Mouse (Mus musculus) right cerebral cortex, postnatal 25 days (tissue): ENCODE measurements at regions not wholly inside any gene's neighbourhood (a gene's known extent, or its start where the extent isn't known, plus 50 kb on each side); places are given as distances from the start of the nearest gene placed in this dataset.
"Not testable (repeated sequence)": the region's sequence is repeated elsewhere in the genome, so short reads cannot be mapped to it uniquely, and the experiment has no call there.

Experiments used
- DNase-seq: peaks from one replicate; pipeline ENCODE4 v3.0.0; 2022

DNA sequence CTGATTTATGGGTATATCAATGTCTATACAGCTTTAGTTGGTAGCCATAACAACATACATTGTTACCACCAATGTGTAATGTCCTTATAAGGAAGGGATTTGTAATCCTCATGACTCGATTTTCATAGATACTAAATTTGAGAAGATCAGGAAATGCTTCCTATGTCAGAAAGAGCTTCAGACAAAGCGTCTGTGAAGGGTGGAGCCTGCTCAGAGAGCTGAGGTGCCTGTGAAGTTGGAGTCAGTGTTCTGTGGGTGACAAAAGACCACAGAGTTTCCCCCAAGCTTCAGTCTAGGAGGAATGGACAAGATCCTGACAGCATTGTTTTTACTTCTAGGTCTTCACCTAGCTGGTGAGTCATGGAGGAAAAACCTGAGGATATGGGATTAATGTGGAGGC, 874.2 kb upstream of the Olfr1507 start:
- no peak for DNase-seq

DNA sequence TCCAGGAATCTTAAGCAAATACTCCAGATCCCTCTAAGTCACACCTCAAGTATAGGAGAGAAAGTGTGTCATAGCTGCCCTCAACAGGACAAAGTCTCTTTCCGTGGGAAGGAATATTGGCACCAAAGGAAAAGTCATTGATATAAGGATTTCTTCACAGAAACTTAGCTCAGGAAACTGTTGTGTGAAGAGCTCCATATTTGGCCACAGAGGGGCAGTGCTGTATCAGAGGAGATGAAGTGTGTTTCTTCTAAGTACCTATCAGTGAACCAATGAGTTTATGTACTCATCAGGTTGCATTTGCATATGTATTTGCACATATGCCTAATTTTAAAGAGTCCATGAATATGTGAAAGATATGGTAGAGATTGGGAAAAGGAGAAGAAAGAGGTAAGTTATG, 871.9 kb upstream of the Olfr1507 start:
- not testable (repeated sequence) for DNase-seq

- not testable (repeated sequence) for DNase-seq
Observed at GRCm38 (mm10) chr14:53363995-53364394, 868.4 kb upstream of the Olfr1507 start.

- DNase-seq, result not testable (repeated sequence)
Observed at GRCm38 (mm10) chr14:53362054-53362453, 866.5 kb upstream of the Olfr1507 start.

DNA sequence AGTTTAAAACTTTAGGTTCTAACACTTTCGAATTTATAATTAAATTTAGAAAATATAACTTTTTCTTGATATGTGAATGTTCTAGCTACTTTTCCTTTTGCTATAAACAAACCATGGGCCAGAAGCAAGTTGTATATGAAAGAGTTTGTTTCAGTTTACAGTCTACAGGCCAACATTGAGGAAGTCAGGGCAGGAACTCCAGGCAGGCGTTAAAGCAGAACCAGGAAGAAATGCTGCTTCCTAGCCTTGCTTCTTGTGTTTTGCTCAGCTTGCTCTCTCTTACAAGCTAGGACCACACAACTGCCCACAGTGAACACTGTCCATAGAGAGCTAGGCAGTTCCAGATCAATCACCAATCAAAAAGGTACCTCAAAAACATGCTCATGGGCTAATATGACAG, 861.9 kb upstream of the Olfr1507 start:
- not testable (repeated sequence) for DNase-seq

DNA sequence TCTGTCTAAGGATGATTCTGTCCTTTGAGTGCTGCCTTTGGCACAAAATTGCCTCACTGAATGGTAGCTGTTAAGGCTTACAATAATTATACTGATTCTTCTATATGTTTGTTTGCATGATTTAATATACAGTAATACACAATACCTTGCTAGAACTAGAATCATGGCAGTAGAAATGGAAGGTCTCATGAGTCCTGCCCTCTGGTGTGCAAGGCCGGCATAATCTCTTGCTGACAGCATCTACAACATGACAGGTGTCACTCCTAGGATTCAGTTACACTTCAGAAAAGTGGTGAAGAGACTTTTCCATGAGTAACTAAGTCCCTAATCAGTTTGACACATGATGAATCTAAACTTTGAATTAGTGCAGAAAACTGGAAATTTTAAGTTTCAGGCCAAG, 861.2 kb upstream of the Olfr1507 start:
- DNase-seq, result not testable (repeated sequence)

DNA sequence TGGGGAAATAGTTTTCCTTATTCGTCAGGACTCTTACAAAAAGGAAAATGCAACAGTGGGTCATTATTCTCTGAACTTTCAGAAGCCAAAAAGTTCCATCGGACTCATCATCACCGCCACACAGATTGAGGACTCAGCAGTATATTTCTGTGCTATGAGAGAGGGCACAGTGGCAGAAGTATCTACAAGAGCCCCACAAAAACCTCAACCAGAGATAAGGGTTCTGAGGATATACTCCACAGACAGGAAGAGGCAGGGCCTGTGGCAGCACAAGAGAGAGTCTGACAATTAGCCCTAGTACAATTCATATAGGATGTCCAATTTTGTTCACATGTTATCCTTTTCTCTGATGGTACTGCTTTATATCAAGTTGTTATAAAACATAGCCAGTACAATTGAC, 855.9 kb upstream of the Olfr1507 start:
- not testable (repeated sequence) for DNase-seq

- not testable (repeated sequence) for DNase-seq
Observed at GRCm38 (mm10) chr14:53350780-53351179, 855.2 kb upstream of the Olfr1507 start.

DNA sequence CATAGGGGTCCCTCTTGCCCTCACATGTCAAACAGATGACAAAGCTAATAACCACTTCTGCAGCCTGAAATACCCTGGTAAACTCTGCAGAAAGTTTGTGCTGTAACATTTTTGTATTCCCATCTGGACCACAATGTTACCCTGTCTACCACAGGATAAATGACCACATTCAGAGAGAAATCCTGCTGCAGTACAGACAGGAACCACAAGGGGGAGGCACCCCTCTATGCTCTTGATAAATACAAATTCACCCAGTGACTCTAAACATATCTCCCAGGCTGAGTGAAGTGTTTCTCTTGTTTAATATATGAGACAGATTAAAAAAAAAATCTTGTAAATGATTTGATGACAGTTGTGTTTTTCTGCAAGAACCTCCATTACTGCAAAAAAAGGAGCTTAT, 853.6 kb upstream of the Olfr1507 start:
- DNase-seq, result not testable (repeated sequence)

- DNase-seq, result not testable (repeated sequence)
Observed at GRCm38 (mm10) chr14:53345568-53345967, 850.0 kb upstream of the Olfr1507 start.

DNA sequence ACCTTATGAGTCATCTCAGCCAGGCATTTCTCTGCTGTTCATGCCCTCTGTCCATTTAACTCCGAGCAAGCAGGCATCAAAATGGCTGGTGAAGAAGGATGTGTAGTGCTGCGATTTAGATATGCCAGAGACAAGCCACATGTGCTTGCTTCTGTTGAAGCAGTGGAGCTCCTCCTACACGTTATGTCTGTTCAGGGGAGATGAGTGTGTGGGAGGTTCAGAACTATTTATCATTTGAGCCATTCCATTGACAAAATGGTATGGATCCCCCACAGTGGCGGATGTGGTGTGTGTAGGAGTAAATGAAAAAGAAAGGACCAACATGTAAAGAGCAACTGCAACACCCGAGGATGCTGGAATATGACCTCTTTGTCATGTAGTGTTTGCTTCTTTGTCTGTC, 848.3 kb upstream of the Olfr1507 start:
- not testable (repeated sequence) for DNase-seq

GRCm38 (mm10) chr14:53339167-53339566, 843.6 kb upstream of the Olfr1507 start:
- not testable (repeated sequence) for DNase-seq

DNA sequence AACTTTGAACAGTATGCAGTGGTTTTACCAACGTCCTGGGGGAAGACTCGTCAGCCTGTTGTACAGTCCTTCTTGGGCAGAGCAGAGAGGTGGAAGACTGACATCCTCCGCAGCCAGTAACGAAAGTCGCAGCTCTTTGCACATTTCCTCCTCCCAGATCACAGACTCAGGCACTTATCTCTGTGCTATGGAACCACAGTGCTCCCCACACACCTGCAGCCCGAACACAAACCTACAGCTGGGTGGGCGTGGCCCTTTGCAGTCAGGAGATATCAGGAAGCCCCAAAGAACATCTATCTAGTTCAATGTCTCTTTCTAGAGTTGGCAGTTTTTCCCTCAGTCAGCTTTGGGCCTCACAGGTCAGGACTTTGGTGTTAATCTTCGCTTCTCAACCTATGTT, 841.9 kb upstream of the Olfr1507 start:
- DNase-seq, result not testable (repeated sequence)

- DNase-seq, result not testable (repeated sequence)
Observed at GRCm38 (mm10) chr14:53336705-53337104, 841.2 kb upstream of the Olfr1507 start.

GRCm38 (mm10) chr14:53334451-53334850, 838.9 kb upstream of the Olfr1507 start:
- not testable (repeated sequence) for DNase-seq

DNA sequence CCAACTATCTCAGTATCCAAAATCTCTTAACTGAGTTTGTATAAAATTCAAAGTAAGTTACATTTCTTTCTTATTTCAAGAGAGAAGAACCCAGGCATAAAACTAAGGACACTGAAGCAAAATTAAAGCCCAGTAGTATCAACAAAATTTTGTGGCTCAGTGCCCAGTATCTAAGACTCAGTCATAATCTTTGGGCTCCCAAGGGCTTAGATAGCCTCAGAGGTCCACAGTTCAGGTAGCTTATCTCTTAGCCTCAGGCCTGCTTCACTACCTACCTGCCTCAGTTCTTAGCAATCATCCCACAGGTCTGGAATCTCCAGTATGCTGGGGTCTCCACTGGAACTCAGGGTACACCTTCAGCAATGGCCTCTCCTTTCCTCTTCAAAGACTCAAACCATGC, 835.6 kb upstream of the Olfr1507 start:
- not testable (repeated sequence) for DNase-seq

DNA sequence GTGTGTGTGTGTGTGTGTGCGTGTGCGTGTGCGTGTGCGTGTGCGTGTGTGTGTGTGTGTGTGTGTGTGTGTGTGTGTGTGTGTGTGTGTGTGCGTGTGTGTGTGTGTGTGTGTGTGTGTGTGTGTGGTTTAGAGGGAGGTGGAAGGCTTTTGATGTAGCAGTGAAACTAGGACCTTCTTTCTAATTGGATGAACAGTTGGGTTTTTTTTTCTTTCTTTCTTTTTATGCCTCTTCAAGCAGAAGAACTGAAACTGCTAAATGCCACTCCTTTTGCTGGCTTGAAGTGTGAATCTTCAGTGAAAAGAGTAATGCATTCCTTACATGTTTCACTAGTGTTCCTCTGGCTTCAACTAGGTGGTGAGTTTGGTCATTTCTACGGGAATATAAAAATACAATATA, 828.8 kb upstream of the Olfr1507 start:
- DNase-seq, result not testable (repeated sequence)

DNA sequence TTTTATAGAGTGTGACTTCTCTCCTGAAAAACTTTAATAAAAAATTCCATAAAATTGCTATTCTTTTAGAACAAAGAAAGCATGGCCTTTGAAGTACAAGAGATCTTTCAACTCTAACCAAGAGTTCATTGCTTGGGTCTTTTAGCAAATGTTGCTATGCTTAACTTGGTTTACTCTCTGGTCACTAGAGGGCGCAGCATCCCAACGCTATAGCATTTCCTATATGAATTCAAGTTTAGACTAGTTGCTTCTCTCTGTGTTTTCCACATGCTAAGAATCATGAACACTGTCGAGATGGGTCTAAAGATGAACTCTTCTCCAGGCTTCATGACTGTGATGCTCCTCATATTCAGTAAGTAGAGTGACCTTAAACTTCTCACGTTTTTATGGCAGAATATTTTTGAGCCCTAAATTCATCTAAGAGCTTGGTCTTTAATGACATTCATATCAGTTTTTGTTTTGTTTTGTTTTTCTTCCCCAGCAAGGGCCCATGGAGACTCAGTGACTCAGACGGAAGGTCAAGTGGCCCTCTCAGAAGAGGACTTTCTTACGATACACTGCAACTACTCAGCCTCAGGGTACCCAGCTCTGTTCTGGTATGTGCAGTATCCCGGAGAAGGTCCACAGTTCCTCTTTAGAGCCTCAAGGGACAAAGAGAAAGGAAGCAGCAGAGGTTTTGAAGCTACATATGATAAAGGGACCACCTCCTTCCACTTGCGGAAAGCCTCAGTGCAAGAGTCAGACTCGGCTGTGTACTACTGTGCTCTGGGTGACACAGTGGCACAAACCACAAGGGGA, 823.2 kb upstream of the Olfr1507 start:
- DNase-seq, result not testable (repeated sequence)

GRCm38 (mm10) chr14:53312490-53312889, 816.9 kb upstream of the Olfr1507 start:
- not testable (repeated sequence) for DNase-seq

- DNase-seq, result not testable (repeated sequence)
Observed at GRCm38 (mm10) chr14:53303179-53303578, 807.6 kb upstream of the Olfr1507 start.

DNA sequence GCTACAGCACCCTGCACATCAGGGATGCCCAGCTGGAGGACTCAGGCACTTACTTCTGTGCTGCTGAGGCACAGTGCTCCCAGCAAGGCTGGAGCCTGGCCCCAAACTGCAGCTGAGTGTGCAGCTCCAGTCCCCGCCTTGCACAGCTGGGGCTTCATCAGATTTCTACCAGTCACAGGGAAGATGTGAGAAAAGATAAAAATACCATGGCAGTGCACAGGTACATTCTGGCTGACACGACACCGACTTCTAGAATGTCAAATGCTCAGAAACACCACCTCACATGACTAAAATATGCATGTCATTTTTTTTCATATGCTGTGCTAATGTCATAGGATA, 806.9 kb upstream of the Olfr1507 start:
- not testable (repeated sequence) for DNase-seq

DNA sequence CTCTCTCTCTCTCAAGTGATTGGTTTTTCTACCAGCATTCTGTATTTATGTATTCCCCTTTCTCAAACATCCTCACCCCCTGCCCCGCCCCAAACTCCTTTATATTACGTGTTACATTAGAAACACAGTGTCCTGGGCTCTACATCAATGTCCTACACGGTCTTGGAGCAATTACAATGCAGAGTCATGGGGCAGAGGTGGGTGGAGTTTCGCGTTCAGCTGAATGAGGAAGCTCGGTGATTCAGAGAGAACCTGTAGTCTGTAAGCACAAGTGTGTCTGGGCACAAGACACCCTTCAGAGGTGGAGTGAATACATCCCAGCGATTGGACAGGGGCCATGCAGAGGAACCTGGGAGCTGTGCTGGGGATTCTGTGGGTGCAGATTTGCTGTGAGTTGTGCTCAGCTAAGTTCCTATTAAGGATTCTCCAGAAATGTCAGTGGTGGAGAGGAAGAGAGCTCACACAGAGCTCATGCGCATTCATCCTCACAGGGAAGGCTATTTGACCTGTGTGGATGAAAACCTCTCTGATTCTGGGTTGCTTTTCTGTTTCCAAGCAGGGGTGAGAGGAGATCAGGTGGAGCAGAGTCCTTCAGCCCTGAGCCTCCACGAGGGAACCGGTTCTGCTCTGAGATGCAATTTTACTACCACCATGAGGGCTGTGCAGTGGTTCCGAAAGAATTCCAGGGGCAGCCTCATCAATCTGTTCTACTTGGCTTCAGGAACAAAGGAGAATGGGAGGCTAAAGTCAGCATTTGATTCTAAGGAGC, 806.4 kb upstream of the Olfr1507 start:
- not testable (repeated sequence) for DNase-seq

DNA sequence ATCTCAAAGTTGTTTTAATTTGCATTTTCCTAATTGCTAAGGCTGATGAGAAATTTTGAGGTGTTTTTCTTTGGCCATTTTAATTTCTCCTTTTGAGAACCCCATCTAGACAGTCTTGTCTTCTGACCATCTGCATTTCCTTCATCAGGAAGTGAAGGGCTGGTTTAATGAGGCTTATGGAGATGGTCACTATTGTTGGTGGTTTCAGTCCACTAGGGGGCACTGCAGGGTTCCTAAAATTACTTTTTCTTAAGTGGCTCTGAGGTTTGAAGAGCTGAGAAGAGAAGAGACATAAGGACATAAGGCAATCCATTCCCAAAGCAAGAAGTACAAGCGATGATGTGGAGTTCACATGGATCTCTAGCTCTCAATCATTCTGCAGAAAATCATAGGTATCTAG, 805.6 kb upstream of the Olfr1507 start:
- not testable (repeated sequence) for DNase-seq

DNA sequence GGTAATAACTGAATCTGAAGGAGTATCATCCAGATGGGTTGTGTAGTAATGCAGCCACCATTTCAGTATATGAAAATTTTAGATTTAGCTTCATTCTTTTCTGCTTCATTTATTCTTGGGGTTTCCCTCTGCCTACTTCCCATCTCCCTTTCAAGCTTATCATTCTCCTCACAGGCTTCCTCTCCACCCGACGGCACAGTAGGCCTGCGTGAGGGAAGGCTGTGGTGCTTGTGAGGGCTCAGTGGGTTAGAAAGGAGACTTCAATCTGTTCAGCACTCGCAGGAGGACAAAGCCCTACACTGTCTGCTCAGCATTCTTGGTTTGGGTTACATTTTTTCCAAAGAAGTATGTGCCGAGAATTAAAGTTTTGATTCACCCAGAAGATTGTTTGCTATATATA, 804.2 kb upstream of the Olfr1507 start:
- not testable (repeated sequence) for DNase-seq
